Mouse (Mus musculus): ENCODE data around the gene Fam129a.
A peak's percentile ranks its signal among the peaks of the same experiment; 100 is the strongest.
"Not testable (repeated sequence)": the region's sequence is repeated elsewhere in the genome, so short reads cannot be mapped to it uniquely, and the experiment has no call there.

The Fam129a gene

DNA sequence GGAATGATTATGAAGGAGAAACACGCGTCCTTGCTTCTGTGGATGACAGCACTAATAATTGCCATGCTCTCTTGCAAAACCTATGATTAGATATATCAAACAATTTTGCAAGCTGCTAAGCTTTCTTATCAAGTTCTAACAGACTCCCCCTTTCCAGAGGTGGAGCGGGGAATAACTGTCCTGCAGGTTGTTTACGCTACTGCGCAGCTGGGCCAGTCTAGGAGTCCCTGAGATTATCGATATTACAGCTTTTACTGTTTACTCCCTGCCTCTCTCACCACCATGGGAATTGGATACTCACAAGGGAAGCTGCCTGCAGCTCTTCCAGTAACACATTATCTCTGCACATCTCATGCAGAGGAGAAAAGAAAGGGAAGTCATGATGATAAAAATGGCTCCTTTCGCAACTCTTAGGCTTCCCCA is 170.2 kb downstream of the Fam129a start:
- DNase-seq (ENCODE audit: low spot score), result no peak

DNA sequence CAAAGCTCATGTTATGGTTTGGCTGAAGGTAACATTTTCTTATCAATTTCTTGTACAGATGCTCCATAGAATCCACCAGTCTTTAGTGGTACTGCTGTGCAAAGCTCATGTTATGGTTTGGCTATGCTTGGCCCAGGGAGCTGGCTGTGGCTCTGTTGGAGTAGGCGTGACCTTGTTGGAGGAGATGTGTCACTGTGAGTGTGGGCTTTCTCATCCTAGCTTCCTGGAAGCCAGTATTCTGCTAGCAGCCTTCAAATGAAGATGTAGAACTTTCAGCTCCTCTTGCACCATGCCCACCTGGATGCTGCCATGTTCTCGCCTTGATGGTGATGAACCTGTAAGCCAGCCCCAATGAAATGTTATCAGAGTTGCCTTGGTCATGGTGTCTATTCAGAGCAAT is 178.9 kb downstream of the Fam129a start:
- DNase-seq (ENCODE audit: low spot score), result not testable (repeated sequence)

DNA sequence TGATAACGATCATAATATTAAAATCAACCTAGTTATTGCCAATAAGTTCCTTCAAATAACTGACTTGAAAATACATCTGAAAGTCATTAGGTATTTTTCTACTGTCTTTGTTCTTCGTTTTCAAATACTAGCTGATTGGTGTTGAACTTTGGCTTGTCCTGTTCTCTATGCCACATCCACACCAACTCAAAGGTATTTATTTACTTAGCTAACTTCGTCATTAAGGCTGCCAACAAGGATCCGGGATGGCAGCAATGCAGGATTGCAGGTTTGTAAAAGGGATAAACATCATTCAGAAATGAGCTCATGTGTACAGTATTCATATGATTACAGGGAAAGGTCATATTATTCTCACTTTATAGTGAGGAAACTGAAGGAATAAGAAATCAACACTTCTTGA is 182.0 kb downstream of the Fam129a start:
- no peak for DNase-seq (ENCODE audit: low spot score)

DNA sequence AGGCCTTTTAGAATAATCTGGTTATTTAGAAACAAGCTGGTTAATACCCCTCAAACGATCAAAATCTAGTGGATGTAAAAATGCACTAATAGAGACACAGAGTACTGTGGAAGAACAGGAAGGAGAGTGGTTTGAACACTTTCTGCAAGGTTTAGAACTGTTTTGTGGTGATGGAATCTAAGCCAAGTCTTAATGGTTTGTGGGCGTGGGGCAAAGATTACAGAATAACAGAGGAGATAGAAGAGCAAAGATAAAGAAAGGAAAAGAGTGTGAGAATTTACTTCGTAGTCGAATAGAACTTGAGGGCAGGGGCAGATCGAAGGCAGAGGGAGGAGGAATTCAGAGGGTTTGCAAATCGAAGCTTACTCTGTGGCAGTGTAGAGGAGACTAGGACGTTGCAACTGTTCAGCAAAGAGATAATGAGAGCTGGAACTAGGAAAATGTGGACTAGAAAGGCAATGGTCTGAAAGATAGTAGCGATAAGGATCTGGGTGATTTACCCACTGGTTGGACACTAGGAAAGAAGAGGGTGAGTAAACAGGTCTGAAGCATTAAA is 182.5 kb downstream of the Fam129a start:
- no peak for DNase-seq (ENCODE audit: low spot score)

DNA sequence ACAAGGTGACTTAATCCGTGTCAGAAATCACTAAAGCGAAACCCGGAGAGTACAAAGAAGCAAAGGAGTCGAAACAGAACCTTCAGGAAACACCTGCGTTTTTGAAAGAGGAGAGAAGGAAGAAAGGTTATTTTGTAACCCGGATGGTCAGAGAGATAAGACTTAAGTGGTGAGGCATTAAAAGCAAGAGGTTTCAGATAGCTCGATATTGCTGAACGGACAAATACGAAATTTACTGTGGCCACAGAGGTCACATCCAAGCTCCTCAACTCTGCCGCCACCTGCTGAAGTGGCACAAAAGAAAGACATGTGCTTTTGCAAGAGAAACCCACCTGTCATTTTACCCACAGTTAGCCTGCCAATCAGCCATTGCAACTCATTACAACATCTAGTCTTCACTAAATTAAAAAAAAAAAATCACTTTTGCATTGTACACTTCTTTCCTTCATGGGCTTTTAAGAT is 183.1 kb downstream of the Fam129a start:
- DNase-seq (ENCODE audit: low spot score), result no peak

DNA sequence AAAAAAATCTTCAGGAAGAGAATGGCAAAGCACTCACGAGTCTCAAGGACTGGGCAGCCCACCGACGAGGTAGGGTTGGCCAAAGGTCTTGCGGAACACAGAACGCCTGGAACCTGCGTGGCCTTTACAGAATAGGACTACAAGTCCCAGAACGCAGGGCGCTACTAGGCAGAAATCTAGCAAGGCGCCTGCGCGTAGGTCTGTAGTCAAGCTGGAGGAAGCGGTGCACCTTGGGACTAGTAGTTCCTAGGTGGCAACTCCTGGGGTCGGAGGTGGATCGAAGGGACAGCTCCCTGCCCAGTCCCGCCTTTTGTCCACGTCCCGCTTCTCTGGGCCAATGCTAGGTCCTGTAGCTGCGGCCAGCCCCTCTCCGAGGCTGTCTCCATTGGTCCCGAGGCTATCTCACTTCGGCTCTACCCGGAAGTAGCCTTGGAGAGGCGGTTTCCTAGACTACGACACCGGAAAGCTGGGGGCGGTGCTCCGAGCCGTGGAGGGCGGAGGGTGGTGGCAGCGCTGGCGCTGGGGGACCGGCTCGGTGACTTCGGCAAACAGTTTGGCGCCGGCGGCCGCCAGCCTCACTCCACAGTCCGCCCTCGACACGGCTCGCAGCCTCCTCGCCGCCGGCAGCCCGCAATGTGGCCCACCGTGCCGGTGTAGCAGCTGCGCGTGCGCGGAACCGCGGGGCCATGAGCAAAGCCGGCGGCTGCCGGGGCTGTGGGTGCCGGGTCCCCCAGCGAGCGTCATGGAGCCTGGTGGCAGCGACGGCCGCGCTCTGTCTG is 184.1 kb downstream of the Fam129a start, which contains the start of gene Edem3:
TSS of gene Edem3 (plus strand) at position 491 of the 779 bp plus-strand sequence.
- peak; percentile 84 for DNase-seq (ENCODE audit: low spot score)

DNA sequence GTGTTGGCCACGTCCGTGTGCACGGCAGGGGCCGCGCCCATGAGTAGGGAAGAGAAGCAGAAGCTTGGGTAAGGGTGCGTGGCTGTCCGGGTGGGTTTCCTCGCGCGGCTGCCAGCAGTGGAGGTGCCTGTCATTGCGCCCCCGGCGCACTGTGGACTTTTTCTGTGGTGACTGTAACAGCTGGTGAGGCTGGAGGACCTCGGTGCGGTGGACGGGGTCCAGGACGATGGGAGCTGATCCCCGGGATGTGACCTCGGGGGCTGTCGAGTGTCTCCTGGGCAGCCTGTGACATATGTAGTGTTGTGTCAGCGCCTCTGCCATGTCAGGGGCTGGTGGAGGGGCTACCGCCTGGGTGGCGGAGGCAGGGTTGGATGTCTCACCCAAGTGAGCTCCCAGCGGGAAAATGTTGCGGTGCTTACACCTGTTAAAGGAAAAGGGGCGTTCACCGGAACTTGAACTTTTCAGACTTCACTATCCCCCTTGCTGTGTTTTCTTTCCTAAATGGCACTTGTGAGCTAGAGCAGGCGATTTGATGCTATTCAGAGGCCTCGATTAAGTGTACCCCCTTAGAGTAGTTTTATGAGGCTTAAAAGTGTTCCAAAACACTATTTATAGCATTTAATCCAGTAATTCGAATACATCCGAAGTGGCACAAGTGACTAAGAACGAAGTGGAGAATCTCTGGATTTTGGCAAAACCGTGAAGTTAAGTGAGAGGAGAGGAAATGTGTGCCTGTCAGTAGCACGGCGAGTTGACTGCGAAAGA is 184.9 kb downstream of the Fam129a start:
- DNase-seq (ENCODE audit: low spot score), result no peak

DNA sequence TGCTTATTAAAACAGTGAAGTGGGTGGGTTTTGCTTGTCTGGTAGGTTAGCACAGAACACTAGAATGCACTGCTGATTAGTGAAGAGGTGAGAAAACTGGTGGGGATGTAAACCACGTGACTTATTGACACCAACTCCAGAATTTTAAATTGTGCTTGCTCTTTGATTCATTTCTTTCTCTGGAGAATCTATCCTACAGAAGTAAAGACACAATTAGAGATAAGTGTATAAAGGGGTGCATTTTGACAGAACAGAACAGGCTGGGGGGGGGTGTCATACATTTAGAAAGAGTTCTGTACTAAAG is 185.4 kb downstream of the Fam129a start:
- no peak for DNase-seq (ENCODE audit: low spot score)

DNA sequence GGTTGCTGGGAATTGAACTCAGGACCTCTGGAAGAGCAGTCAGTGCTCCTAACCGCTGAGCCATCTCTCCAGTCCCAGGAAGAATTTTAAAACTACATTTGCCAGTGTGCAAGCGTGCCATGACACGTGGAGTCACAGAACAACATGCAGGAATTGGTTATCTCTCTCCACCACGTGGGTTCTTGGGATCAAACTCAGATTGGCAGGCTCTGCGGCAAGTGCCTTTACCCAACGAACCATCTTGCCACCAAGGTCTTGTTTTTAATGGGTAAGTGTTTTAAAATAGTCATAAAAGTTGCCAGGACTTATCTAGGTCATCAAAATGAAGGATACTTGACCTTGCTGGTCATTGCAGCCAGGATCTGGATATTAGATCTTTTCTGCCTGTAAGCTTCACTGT is 187.3 kb downstream of the Fam129a start:
- no peak for DNase-seq (ENCODE audit: low spot score)

DNA sequence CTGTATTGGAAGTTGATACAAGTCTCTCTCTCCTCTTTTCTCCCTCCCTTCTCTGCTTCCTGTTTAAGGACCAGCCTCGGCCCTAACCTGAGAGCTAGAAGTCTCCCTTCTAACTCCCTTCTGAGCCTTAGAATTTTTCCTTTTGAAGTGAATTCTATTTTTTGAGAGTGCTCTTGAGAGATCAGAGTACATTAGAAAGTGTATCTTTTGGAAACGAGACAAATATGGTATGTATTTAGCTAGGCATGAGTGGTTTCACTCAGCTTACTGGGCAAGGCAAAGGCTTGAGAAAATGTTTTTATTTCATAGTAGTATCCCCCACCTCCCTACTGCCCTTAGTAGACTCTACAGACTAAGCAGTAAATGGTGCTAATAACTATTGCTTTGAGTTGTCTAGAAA is 188.0 kb downstream of the Fam129a start:
- DNase-seq (ENCODE audit: low spot score), result no peak

DNA sequence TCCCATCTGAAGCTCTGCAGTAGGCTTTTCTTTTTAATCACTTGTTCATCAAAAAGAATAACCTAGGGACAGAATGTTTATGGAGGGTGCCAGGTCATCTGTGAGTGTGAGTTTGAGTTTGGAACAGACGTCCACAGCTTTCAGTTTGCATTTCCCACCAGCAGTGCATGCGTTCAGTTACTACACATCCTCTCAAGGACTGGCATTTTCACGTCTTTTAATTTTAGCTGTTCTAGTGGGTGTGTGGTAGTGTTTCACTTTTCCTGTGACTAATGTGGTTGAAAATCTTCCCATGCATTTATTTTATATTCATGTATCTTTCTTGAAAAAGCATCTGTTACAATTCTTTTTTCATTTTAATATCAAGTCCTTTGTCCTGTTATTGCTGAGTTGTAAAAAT is 193.2 kb downstream of the Fam129a start:
- DNase-seq (ENCODE audit: low spot score), result no peak

DNA sequence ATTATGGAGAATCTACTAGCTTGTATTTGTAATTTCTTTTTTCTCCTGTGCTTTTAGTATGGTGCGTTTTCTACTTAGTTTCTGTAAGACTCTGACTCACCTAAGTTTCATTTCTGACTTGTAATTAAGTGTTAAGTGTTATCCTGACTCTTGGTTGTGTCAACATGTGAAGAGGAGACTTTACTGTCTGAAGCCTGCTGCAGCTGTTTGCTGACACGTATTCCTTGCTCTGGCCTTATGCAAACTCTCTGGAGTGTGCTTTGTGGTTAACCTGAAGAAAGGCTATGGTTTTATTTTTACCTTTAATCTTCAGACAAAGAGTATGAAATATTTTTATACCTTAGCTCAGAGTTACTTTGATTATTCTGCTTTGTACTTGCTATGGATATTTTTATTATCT is 195.2 kb downstream of the Fam129a start:
- DNase-seq (ENCODE audit: low spot score), result no peak

DNA sequence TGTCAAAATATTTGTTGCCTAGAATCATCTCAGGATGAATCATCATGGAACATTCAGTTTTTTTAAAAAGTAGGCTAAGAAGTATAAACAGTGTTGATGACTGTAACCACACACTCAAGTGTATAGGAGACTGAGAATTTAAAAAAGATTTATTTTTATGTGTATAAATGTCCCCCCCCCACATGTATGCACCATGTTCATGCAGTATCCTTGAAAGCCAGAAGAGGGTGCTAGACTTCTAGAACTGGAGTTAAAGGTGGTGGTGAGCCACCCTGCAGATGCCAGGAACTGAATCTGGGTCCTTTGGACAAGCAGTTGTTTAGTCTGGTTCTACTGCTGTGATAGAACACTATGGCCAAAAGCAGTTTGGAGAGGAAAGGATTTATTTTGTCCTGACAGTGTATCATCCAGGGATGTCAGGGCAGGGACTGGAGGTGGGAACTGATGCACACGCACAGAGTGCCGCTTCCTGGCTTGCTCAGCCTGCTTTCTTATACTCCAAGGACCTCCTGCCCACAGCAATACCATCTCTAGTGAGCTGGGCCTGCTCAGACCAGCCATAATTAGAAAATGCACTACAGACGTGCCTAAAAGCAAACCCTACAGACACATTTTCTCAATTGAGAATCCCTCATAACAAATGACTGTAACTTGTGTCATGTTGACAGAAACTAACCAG is 196.1 kb downstream of the Fam129a start:
- DNase-seq (ENCODE audit: low spot score), result no peak

DNA sequence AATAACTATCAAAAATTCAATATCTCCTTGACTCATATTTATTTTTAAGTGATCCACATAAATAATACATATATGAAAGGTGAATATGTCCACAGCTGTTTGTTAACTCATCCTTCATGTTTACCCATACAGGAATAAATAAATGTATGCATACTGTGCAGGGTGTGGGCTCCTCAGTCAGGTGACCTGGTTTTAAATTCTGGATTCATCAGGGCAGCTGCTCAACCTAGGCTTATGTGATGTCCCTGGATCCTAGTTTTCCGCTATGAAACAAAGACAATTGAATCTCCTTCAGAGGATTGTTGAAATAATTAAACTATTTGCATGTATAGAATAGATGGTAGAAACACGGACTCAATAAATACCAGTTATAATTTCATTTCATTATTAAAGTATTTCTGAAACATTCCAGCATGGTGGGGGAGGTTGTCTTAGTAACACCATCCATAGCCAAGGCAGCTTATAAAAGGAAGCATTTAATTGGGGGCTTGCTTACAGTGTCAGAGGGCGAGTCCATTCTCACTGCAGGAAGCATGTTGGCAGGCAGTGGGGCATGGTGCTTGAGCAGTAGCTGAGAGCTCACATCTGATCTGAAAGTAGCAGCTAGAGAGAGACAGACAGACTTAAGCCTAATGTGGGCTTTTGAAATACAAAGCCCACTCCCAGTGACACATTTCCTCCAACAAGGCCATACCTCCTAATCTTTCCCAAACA is 198.4 kb downstream of the Fam129a start:
- DNase-seq (ENCODE audit: low spot score), result no peak
